Mouse (Mus musculus): Measurements from ENCODE around the gene Thumpd3. TPM values are rescaled to one million over a fixed set of nuclear protein-coding genes. Genes with fewer than 3 reads are reported as not detected.

The Thumpd3 gene
- polyA plus RNA-seq, 1 experiment from 2014 or later = 65.8 TPM

- H3K27ac ChIP-seq (replicated peaks) = no peak overlapping the region
- peaks cover 5% of the 10 kb centered on the region for H3K4me1 ChIP-seq
- H3K36me3 ChIP-seq (replicated peaks) = peaks cover 80% of the 10 kb centered on the region
- WGBS = 96% methylated on average over 1 of the region's 1 CpGs
- no peak overlapping the region for H3K4me3 ChIP-seq
- no peak for DNase-seq (ENCODE audit: low spot score)
- no peaks in the 10 kb centered on the region for H3K9me3 ChIP-seq
- no peaks in the 10 kb centered on the region for H3K27me3 ChIP-seq (replicated peaks; ENCODE audit: low read depth, poor library complexity, severe bottlenecking)
Measured at GRCm38 (mm10) chr6:113069154-113069553, 23.1 kb downstream of the Thumpd3 start.

GRCm38 (mm10) chr6:113075261-113075660, 29.2 kb downstream of the Thumpd3 start:
- H3K9me3 ChIP-seq = no peaks in the 10 kb centered on the region
- no peak for DNase-seq (ENCODE audit: low spot score)
- peaks cover 23% of the 10 kb centered on the region for H3K36me3 ChIP-seq (replicated peaks)
- peak overlapping the region; percentile 96 for H3K4me3 ChIP-seq
- WGBS = 34% methylated on average over 3 of the region's 3 CpGs
- H3K27me3 ChIP-seq (replicated peaks; ENCODE audit: low read depth, poor library complexity, severe bottlenecking) = no peaks in the 10 kb centered on the region
- peaks cover 31% of the 10 kb centered on the region for H3K4me1 ChIP-seq
- H3K27ac ChIP-seq (replicated peaks) = peak overlapping the region; percentile 100

DNA sequence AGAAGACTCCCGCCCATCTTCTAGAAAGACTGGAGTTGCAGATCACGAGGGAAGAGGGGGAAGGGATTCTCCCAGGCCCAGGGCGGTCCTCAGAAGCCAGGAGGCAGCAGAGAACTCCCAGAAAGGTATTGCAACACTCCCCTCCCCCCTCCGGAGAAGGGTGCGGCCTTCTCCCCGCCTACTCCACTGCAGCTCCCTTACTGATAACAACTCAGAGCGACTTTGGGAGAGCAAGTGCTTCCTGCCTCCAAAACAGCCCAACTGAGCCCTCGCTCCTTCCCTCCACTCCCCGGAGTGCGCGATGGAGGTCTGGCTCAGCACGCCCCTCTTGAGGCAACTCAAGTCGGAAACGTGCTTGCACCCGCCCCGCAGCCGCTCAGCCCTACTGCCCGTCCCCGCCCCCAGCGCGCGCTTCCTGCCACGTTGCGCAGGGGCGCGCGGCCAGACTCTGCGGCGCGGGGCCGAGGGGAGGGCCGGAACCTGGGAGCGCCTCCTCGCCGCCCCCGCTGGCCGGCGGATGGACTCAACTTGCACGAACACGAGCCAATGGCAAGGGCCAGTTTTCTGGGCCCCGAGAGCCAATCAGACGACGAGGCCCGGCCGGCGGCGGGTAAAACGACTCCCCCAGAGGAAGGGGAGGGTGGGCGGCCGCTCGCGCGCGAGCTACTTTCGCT, 30.1 kb downstream of the Thumpd3 start:
- H3K27ac ChIP-seq (replicated peaks) = peak overlapping the region; percentile 100
- H3K4me3 ChIP-seq = peak overlapping the region; percentile 96
- under 1% methylated on average over 53 of the region's 55 CpGs for WGBS

GRCm38 (mm10) chr6:113076686-113077516, 30.9 kb downstream of the Thumpd3 start, which contains the start of gene Setd5:
Gene Setd5 (plus strand): TSS chr6:113077365.
- H3K9me3 ChIP-seq = no peaks in the 10 kb centered on the region
- DNase-seq (ENCODE audit: low spot score) = peak; percentile 99
- peak within 1 kb of the TSS; percentile 100 for H3K27ac ChIP-seq (replicated peaks)
- H3K4me3 ChIP-seq = peak within 1 kb of the TSS; percentile 96
- no peaks in the 10 kb centered on the region for H3K27me3 ChIP-seq (replicated peaks; ENCODE audit: low read depth, poor library complexity, severe bottlenecking)
- WGBS = under 1% methylated on average over 87 of the region's 91 CpGs
- peaks cover 46% of the 10 kb centered on the region for H3K4me1 ChIP-seq
- peaks cover 10% of the 10 kb centered on the region for H3K36me3 ChIP-seq (replicated peaks)

More for the DNA sequence above, 30.1 kb downstream of the Thumpd3 start:
- H3K9me3 ChIP-seq = no peaks in the 10 kb centered on the region
- H3K36me3 ChIP-seq (replicated peaks) = peaks cover 14% of the 10 kb centered on the region
- DNase-seq (ENCODE audit: low spot score) = peak; percentile 99
- H3K4me1 ChIP-seq = peaks cover 38% of the 10 kb centered on the region
- H3K27me3 ChIP-seq (replicated peaks; ENCODE audit: low read depth, poor library complexity, severe bottlenecking) = no peaks in the 10 kb centered on the region

DNA sequence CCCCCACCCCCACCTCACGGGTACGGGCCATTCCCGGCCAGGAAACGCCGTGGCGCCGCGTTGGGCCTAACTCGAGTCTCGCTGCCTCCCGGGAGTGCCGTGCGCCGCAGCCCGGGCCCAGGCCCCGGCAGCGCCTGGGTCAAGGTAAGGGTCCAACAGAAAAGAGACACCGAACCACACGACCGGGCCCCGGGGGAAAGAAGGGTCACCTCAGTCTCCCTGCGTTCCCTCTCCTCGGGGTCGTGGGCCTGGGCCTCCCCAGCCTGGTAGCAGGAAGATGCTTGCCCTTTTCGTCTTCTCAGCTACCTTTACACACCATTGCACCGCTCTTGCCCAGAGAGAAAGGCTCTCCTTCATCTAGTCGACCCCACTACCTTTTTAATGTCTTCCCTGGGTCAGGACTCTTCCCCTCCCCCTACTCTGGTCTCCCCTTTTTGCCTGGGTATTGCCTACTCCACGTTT, 31.6 kb downstream of the Thumpd3 start:
- no peak for DNase-seq (ENCODE audit: low spot score)
- H3K27ac ChIP-seq (replicated peaks) = peak overlapping the region; percentile 100
- H3K4me1 ChIP-seq = peaks cover 53% of the 10 kb centered on the region
- no peaks in the 10 kb centered on the region for H3K27me3 ChIP-seq (replicated peaks; ENCODE audit: low read depth, poor library complexity, severe bottlenecking)
- H3K36me3 ChIP-seq (replicated peaks) = peaks cover 10% of the 10 kb centered on the region
- no peaks in the 10 kb centered on the region for H3K9me3 ChIP-seq
- H3K4me3 ChIP-seq = peak overlapping the region; percentile 96
- WGBS = under 1% methylated on average over 28 of the region's 28 CpGs

DNA sequence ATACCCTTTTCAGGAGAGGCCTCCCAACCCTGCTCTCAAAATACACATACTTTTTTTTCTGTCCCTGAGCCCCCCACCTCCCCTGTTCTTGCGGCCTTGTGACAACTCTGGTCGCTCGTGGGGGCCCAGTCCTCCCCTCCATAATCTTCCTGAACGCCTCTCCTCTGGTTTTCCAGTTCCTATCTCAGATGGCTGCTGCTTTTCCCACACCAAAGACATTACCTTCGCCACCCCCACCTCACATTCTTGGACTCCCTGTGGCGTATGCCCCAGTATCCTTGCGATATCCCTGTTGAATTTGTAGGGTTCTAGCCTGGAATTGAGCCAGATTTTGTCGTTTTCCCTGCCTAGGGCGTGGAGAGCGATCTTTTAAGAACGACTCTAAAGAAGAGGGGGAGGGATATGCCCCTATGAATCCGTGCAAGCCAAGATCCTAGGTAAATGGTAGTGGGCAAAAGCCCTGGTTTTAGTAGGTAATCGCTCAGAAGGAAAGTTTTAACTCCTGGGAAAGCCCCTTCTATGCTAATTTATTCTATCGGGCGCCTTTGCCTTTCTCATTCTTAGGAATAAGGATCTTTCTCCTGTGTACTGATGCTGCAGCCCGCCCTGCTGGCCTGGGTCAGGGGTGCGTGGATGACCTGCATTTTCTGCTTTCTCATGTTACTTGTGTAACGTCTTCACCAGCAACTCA, 32.2 kb downstream of the Thumpd3 start:
- Histone ChIP-seq H3K4me1 (peaks cover 56% of the 10 kb centered on the region), H3K36me3 (replicated peaks) (peaks cover 10% of the 10 kb centered on the region), H3K27ac (replicated peaks) (peak overlapping the region; percentile 100), H3K9me3 (no peaks in the 10 kb centered on the region), H3K4me3 (peak overlapping the region; percentile 96), H3K27me3 (replicated peaks; ENCODE audit: low read depth, poor library complexity, severe bottlenecking) (no peaks in the 10 kb centered on the region)
- DNase-seq (ENCODE audit: low spot score) = peak; percentile 56
- WGBS = under 1% methylated on average over 18 of the region's 18 CpGs

GRCm38 (mm10) chr6:113079492-113079891, 33.5 kb downstream of the Thumpd3 start:
- Histone ChIP-seq H3K9me3 (no peaks in the 10 kb centered on the region), H3K4me3 (peak overlapping the region; percentile 96), H3K36me3 (replicated peaks) (peaks cover 3% of the 10 kb centered on the region; the same call in 1 of the 2 replicates), H3K27ac (replicated peaks) (peak overlapping the region; percentile 75), H3K27me3 (replicated peaks; ENCODE audit: low read depth, poor library complexity, severe bottlenecking) (no peaks in the 10 kb centered on the region), H3K4me1 (peaks cover 54% of the 10 kb centered on the region)
- WGBS = under 1% methylated on average over 3 of the region's 3 CpGs
- DNase-seq (ENCODE audit: low spot score) = peak; percentile 67

GRCm38 (mm10) chr6:113082229-113082628, 36.2 kb downstream of the Thumpd3 start:
- H3K27ac ChIP-seq (replicated peaks) = peak overlapping the region; percentile 65
- peak; percentile 48 for DNase-seq (ENCODE audit: low spot score)
- H3K4me3 ChIP-seq = peak overlapping the region; percentile 44
- 18% methylated on average over 6 of the region's 6 CpGs for WGBS
- H3K9me3 ChIP-seq = no peaks in the 10 kb centered on the region
- H3K36me3 ChIP-seq (replicated peaks) = no peaks in the 10 kb centered on the region
- H3K27me3 ChIP-seq (replicated peaks; ENCODE audit: low read depth, poor library complexity, severe bottlenecking) = no peaks in the 10 kb centered on the region
- peaks cover 42% of the 10 kb centered on the region for H3K4me1 ChIP-seq

- Histone ChIP-seq H3K9me3 (no peaks in the 10 kb centered on the region), H3K27ac (replicated peaks) (no peak overlapping the region), H3K27me3 (replicated peaks; ENCODE audit: low read depth, poor library complexity, severe bottlenecking) (no peaks in the 10 kb centered on the region), H3K4me3 (no peak overlapping the region), H3K36me3 (replicated peaks) (peaks cover 10% of the 10 kb centered on the region; the same call in 1 of the 2 replicates), H3K4me1 (peaks cover 35% of the 10 kb centered on the region)
- 82% methylated on average over 4 of the region's 4 CpGs for WGBS
- DNase-seq (ENCODE audit: low spot score) = no peak
Measured at GRCm38 (mm10) chr6:113084590-113084989, 38.6 kb downstream of the Thumpd3 start.

DNA sequence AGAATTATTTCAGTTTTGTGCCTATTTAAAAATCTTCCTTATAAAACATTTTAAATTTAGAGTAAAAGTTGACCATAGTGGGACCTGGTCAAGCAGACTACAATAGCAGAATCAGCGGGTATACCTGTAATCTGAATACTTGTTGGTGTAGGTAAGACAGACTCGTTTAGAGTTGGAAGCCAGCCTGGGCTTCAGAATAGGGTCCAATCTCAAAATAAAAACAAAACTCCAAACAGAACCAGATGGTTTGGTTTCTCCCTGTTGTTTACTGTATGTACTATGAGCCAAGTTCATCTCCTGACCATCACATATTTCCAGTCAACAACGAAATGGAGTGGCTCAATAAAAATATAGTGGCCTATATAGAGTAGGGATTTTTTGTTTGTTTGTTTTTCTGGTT, 47.2 kb downstream of the Thumpd3 start:
- 88% methylated on average over 3 of the region's 3 CpGs for WGBS
- Histone ChIP-seq H3K27me3 (replicated peaks; ENCODE audit: low read depth, poor library complexity, severe bottlenecking) (no peaks in the 10 kb centered on the region), H3K4me1 (no peaks in the 10 kb centered on the region), H3K27ac (replicated peaks) (no peak overlapping the region), H3K9me3 (no peaks in the 10 kb centered on the region), H3K4me3 (no peak overlapping the region), H3K36me3 (replicated peaks) (peaks cover 25% of the 10 kb centered on the region)
- no peak for DNase-seq (ENCODE audit: low spot score)

DNA sequence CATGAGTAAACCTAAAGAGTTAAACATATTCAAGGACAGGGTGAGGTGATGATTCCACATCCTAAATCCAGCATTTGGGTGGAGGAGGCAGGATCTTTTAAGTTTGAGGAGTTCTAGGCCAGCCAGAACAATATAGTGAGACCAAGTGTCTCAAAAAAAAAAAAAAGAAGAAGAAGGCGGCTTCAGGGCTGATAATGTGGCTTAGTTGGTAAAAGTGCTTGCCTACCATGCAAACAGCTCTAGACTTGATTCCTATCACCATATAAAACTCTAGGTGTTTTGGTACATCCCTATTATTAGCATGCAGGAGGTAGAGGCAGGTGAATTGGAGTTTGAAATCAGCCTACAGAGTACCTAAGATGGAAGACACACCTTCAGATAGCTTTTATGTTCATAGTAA, 49.5 kb downstream of the Thumpd3 start:
- H3K27ac ChIP-seq (replicated peaks) = no peak overlapping the region
- no peaks in the 10 kb centered on the region for H3K4me1 ChIP-seq
- no peak overlapping the region for H3K4me3 ChIP-seq
- peaks cover 13% of the 10 kb centered on the region for H3K36me3 ChIP-seq (replicated peaks)
- no peak for DNase-seq (ENCODE audit: low spot score)
- WGBS = 91% methylated on average over 1 of the region's 1 CpGs
- no peaks in the 10 kb centered on the region for H3K9me3 ChIP-seq
- no peaks in the 10 kb centered on the region for H3K27me3 ChIP-seq (replicated peaks; ENCODE audit: low read depth, poor library complexity, severe bottlenecking)

DNA sequence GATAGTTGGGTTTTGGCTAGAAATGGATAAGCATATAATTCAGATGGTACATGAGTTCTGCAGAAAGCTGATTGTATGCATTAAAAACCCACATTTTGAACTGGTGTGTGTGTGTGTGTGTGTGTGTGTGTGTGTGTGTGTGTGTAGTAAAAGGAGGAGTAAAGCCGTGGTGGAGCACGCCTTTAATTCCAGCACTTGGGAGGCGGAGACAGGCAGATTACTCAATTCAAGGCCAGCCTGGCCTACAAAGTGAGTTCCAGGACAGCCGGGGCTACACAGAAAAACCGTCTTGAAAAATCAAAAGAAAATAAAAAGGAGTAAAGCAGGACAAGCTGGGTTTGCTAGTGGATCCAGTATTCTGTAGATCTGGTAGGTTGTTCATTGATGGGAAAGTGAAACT, 51.6 kb downstream of the Thumpd3 start:
- Histone ChIP-seq H3K9me3 (no peaks in the 10 kb centered on the region), H3K27me3 (replicated peaks; ENCODE audit: low read depth, poor library complexity, severe bottlenecking) (no peaks in the 10 kb centered on the region), H3K4me3 (no peak overlapping the region), H3K4me1 (no peaks in the 10 kb centered on the region), H3K36me3 (replicated peaks) (peaks cover 9% of the 10 kb centered on the region), H3K27ac (replicated peaks) (no peak overlapping the region)
- DNase-seq (ENCODE audit: low spot score) = no peak
- 88% methylated on average over 5 of the region's 5 CpGs for WGBS

Data from embryonic facial prominence, embryonic 10.5 days (tissue).